Mouse (Mus musculus) midbrain, postnatal 0 days (tissue): ENCODE results near the gene Polr3a. TPM values are rescaled to one million over a fixed set of nuclear protein-coding genes. Genes with fewer than 3 reads are reported as not detected.
A peak's percentile ranks its signal among the peaks of the same experiment; 100 is the strongest.

ENCODE experiments used
- ATAC-seq: fragments of 200-750 bp; cut with Nextera tagmentation; 2 replicates; pipeline ENCODE4 v1.8.0; 2017; ENCODE audit warnings: moderate number of reproducible peaks, mild to moderate bottlenecking, moderate TSS enrichment, moderate library complexity; ENCODE audit not compliant: low FRiP score
- DNase-seq: peaks from one replicate; pipeline ENCODE4 v3.0.0-alpha.2; 2015; ENCODE audit warnings: low spot score
- H3K27ac ChIP-seq: fragments of 300-500 bp; sonication (generic); 2 replicates; pipeline ENCODE4 v1.5.1; 2014; ENCODE audit warnings: low read depth, mild to moderate bottlenecking, low read length, mixed read lengths
- H3K27me3 ChIP-seq: fragments of 300-500 bp; sonication (generic); 2 replicates; pipeline ENCODE4 v1.6.1; 2014; ENCODE audit warnings: low read length, control low read depth, mixed read lengths; ENCODE audit not compliant: insufficient read depth
- H3K36me3 ChIP-seq: fragments of 300-500 bp; sonication (generic); 2 replicates; pipeline ENCODE4 v1.6.1; 2014; ENCODE audit warnings: low read length, control low read depth, mixed read lengths; ENCODE audit not compliant: insufficient read depth
- H3K4me1 ChIP-seq: fragments of 300-500 bp; sonication (generic); 2 replicates; pipeline ENCODE4 v1.6.1; 2014; ENCODE audit warnings: mild to moderate bottlenecking, control low read depth, antibody characterized with exemption, low read length, mixed read lengths; ENCODE audit not compliant: insufficient read depth
- H3K4me2 ChIP-seq: fragments of 300-500 bp; sonication (generic); 2 replicates; pipeline ENCODE4 v1.6.1; 2014; ENCODE audit warnings: low read depth, mild to moderate bottlenecking, low read length, mixed read lengths; ENCODE audit not compliant: poor library complexity, severe bottlenecking
- H3K4me3 ChIP-seq: fragments of 300-500 bp; sonication (generic); 2 replicates; pipeline ENCODE4 v1.5.1; 2014; ENCODE audit warnings: low read depth, mild to moderate bottlenecking, low read length, moderate library complexity
- H3K9ac ChIP-seq: fragments of 300-500 bp; sonication (generic); replicated peaks from 2 replicates; pipeline ENCODE4 v1.6.1; 2014; ENCODE audit warnings: mild to moderate bottlenecking, low read length, moderate library complexity, mixed read lengths; ENCODE audit not compliant: poor library complexity, severe bottlenecking
- H3K9me3 ChIP-seq: fragments of 300-500 bp; sonication (generic); 2 replicates; pipeline ENCODE4 v1.6.1; 2016; ENCODE audit warnings: low read length, control low read depth
- CTCF ChIP-seq: IDR thresholded peaks from 2 replicates; pipeline ENCODE4 v1.5.1; 2016; ENCODE audit warnings: antibody characterized with exemption, mild to moderate bottlenecking
- WGBS: fragments of 180-500 bp; shearing (Covaris S2); extraction: QIAGEN DNeasy Blood & Tissue Kit; methylation state at CpG from one replicate; pipeline ENCODE4 v1.1.7; 2014; 5-methylcytosine and 5-hydroxymethylcytosine counted together
- polyA plus RNA-seq: library from polyadenylated mRNA; unstranded; fragments of >200 nt; fragmentation: Nextera tagmentation; extraction: Ambion mirVana; gene quantifications from 2 replicates; pipeline ENCODE4 v1.2.1, GENCODE M21; 2015
- total RNA-seq: library from RNA; depleted of rRNA; stranded (reverse); fragments of >200 nt; gene quantifications from 2 replicates; pipeline ENCODE4 v1.2.3, GENCODE M21; 2014; rRNA removed

Polr3a gene
- 22.0 and 24.3 TPM in 2 replicates for total RNA-seq
- polyA plus RNA-seq: 12.5 and 14.6 TPM in 2 replicates

GRCm38 (mm10) chr14:24486773-24487227 is at the start of gene Polr3a, which contains the start of gene Rps24:
Gene Polr3a (minus strand): TSS chr14:24487058.
Gene Rps24 (plus strand): TSS chr14:24487125.
- no peaks in the 10 kb centered on the region for H3K9me3 ChIP-seq
- peak within 1 kb of the TSS; percentile 64 for H3K4me3 ChIP-seq
- no peaks in the 10 kb centered on the region for H3K27me3 ChIP-seq
- ATAC-seq (peak; percentile 72), DNase-seq (peak; percentile 97)
- peak within 1 kb of the TSS; percentile 73 for H3K4me2 ChIP-seq
- peak within 1 kb of the TSS; percentile 27 for H3K27ac ChIP-seq
- H3K36me3 ChIP-seq: peaks cover 22% of the 10 kb centered on the region
- peak; percentile 94 for TF ChIP-seq CTCF
- H3K9ac ChIP-seq: peak within 1 kb of the TSS; percentile 59
- WGBS: under 1% methylated on average over 30 of the region's 30 CpGs
- peaks cover 4% of the 10 kb centered on the region; the same call in 1 of the 2 replicates for H3K4me1 ChIP-seq

- no peaks in the 10 kb centered on the region for H3K27me3 ChIP-seq
- 30% methylated on average over 9 of the region's 9 CpGs for WGBS
- peak; percentile 79 for DNase-seq
- no peaks in the 10 kb centered on the region for H3K36me3 ChIP-seq
- H3K9me3 ChIP-seq: no peaks in the 10 kb centered on the region
- H3K9ac ChIP-seq: no peak overlapping the region
- H3K27ac ChIP-seq: peak overlapping the region; percentile 44
- H3K4me3 ChIP-seq: no peak overlapping the region
- H3K4me1 ChIP-seq: peaks cover 6% of the 10 kb centered on the region
- peak; percentile 47; the same call in 1 of the 2 replicates for ATAC-seq
- H3K4me2 ChIP-seq: no peak overlapping the region
- TF ChIP-seq CTCF: no peak
These were observed 48.1 kb upstream of the Polr3a start for GRCm38 (mm10) chr14:24534865-24535545.

GRCm38 (mm10) chr14:24530228-24530627 is 43.4 kb upstream of the Polr3a start:
- H3K27ac ChIP-seq: no peak overlapping the region
- ATAC-seq (0 out of 2 replicates have a peak, but pooled peaks have one; percentile 32), DNase-seq (peak; percentile 28)
- H3K4me1 ChIP-seq: peaks cover 13% of the 10 kb centered on the region
- H3K9me3 ChIP-seq: no peaks in the 10 kb centered on the region
- H3K4me2 ChIP-seq: no peak overlapping the region
- H3K36me3 ChIP-seq: no peaks in the 10 kb centered on the region
- H3K27me3 ChIP-seq: no peaks in the 10 kb centered on the region
- 7% methylated on average over 6 of the region's 6 CpGs for WGBS
- no peak for TF ChIP-seq CTCF
- no peak overlapping the region for H3K9ac ChIP-seq
- H3K4me3 ChIP-seq: no peak overlapping the region

- Histone ChIP-seq H3K9ac (no peak overlapping the region), H3K36me3 (no peaks in the 10 kb centered on the region), H3K4me3 (no peak overlapping the region), H3K27me3 (no peaks in the 10 kb centered on the region), H3K27ac (no peak overlapping the region), H3K9me3 (no peaks in the 10 kb centered on the region), H3K4me1 (peaks cover 7% of the 10 kb centered on the region), H3K4me2 (no peak overlapping the region)
- TF ChIP-seq CTCF: no peak
- ATAC-seq: no peak
- no peak for DNase-seq
- WGBS: 47% methylated on average over 10 of the region's 10 CpGs
These were observed 39.6 kb upstream of the Polr3a start for GRCm38 (mm10) chr14:24526440-24526839.

- TF ChIP-seq CTCF: no peak
- Histone ChIP-seq H3K4me1 (peaks cover 7% of the 10 kb centered on the region), H3K4me3 (no peak overlapping the region), H3K4me2 (no peak overlapping the region), H3K9ac (no peak overlapping the region), H3K36me3 (no peaks in the 10 kb centered on the region), H3K27ac (peak overlapping the region; percentile 8; the same call in 1 of the 2 replicates), H3K9me3 (no peaks in the 10 kb centered on the region), H3K27me3 (no peaks in the 10 kb centered on the region)
- ATAC-seq (no peak), DNase-seq (no peak)
- WGBS: 38% methylated on average over 10 of the region's 10 CpGs
These were observed 39.0 kb upstream of the Polr3a start for GRCm38 (mm10) chr14:24525677-24526415.
